Mouse (Mus musculus): ENCODE data around the gene Olfr90. TPM values are rescaled to one million over a fixed set of nuclear protein-coding genes. Genes with fewer than 3 reads are reported as not detected.
"Not testable (repeated sequence)": the region's sequence is repeated elsewhere in the genome, so short reads cannot be mapped to it uniquely, and the experiment has no call there.

Olfr90 gene
- 0.08 TPM in 1 of 2 replicates, not detected in the other for polyA plus RNA-seq (2015; fragmentation: Nextera tagmentation; extraction: Ambion mirVana)

GRCm38 (mm10) chr17:37088399-37088798 lies at the start of gene Olfr90:
Gene Olfr90, minus strand, starts transcription at chr17:37088499.
- H3K27ac ChIP-seq, result no peak within 1 kb of the TSS
- H3K9ac ChIP-seq, result no peak within 1 kb of the TSS
- ATAC-seq, result no peak
- no peak within 1 kb of the TSS for H3K4me2 ChIP-seq (replicated peaks)
- H3K4me3 ChIP-seq (replicated peaks), result no peak within 1 kb of the TSS
- H3K27me3 ChIP-seq (replicated peaks), result no peaks in the 10 kb centered on the region
- no peaks in the 10 kb centered on the region for H3K4me1 ChIP-seq (replicated peaks)
- no peaks in the 10 kb centered on the region for H3K9me3 ChIP-seq
- no peaks in the 10 kb centered on the region for H3K36me3 ChIP-seq

GRCm38 (mm10) chr17:37131366-37131765 lies 43.1 kb upstream of the Olfr90 start:
- not testable (repeated sequence) for H3K9ac ChIP-seq; H3K27ac ChIP-seq; H3K36me3 ChIP-seq; H3K4me2 ChIP-seq (replicated peaks); H3K4me1 ChIP-seq (replicated peaks); H3K4me3 ChIP-seq (replicated peaks); H3K9me3 ChIP-seq; H3K27me3 ChIP-seq (replicated peaks); ATAC-seq
- WGBS, result 73% methylated on average over 4 of the region's 4 CpGs

- WGBS, result 88% methylated on average over 2 of the region's 2 CpGs
- Histone ChIP-seq H3K4me1 (replicated peaks) (no peaks in the 10 kb centered on the region), H3K4me2 (replicated peaks) (no peak within 1 kb of the TSS), H3K4me3 (replicated peaks) (no peak within 1 kb of the TSS), H3K27ac (no peak within 1 kb of the TSS), H3K36me3 (no peaks in the 10 kb centered on the region), H3K27me3 (replicated peaks) (no peaks in the 10 kb centered on the region), H3K9me3 (no peaks in the 10 kb centered on the region), H3K9ac (no peak within 1 kb of the TSS)
- no peak for ATAC-seq
These were observed 31.7 kb upstream of the Olfr90 start, which contains the start of gene Olfr92 for GRCm38 (mm10) chr17:37119988-37120387. Gene Olfr92, minus strand, starts transcription at chr17:37120088.

GRCm38 (mm10) chr17:37098178-37098577 lies 9.9 kb upstream of the Olfr90 start, which contains the start of gene Olfr91:
Gene Olfr91, minus strand, starts transcription at chr17:37098278.
- no peaks in the 10 kb centered on the region for H3K9me3 ChIP-seq
- H3K36me3 ChIP-seq, result no peaks in the 10 kb centered on the region
- H3K4me1 ChIP-seq (replicated peaks), result no peaks in the 10 kb centered on the region
- 81% methylated on average over 1 of the region's 1 CpGs for WGBS
- H3K4me2 ChIP-seq (replicated peaks), result no peak within 1 kb of the TSS
- no peaks in the 10 kb centered on the region for H3K27me3 ChIP-seq (replicated peaks)
- H3K9ac ChIP-seq, result no peak within 1 kb of the TSS
- no peak for ATAC-seq
- no peak within 1 kb of the TSS for H3K4me3 ChIP-seq (replicated peaks)
- H3K27ac ChIP-seq, result no peak within 1 kb of the TSS

GRCm38 (mm10) chr17:37093289-37093688 lies 5.0 kb upstream of the Olfr90 start:
- H3K27me3 ChIP-seq (replicated peaks), result no peaks in the 10 kb centered on the region
- H3K9ac ChIP-seq, result no peak overlapping the region
- H3K4me3 ChIP-seq (replicated peaks), result no peak overlapping the region
- no peak for ATAC-seq
- no peak overlapping the region for H3K27ac ChIP-seq
- no peaks in the 10 kb centered on the region for H3K36me3 ChIP-seq
- no peak overlapping the region for H3K4me2 ChIP-seq (replicated peaks)
- no peaks in the 10 kb centered on the region for H3K9me3 ChIP-seq
- H3K4me1 ChIP-seq (replicated peaks), result no peaks in the 10 kb centered on the region
- 77% methylated on average over 5 of the region's 5 CpGs for WGBS

- no peaks in the 10 kb centered on the region for H3K4me1 ChIP-seq (replicated peaks)
- WGBS, result 62% methylated on average over 1 of the region's 1 CpGs
- ATAC-seq, result no peak
- H3K4me2 ChIP-seq (replicated peaks), result no peak overlapping the region
- H3K4me3 ChIP-seq (replicated peaks), result no peak overlapping the region
- no peak overlapping the region for H3K27ac ChIP-seq
- no peaks in the 10 kb centered on the region for H3K36me3 ChIP-seq
- no peaks in the 10 kb centered on the region for H3K9me3 ChIP-seq
- no peaks in the 10 kb centered on the region for H3K27me3 ChIP-seq (replicated peaks)
- H3K9ac ChIP-seq, result no peak overlapping the region
These were observed 3.9 kb upstream of the Olfr90 start for GRCm38 (mm10) chr17:37092198-37092597.

- no peaks in the 10 kb centered on the region for H3K9me3 ChIP-seq
- no peak overlapping the region for H3K27ac ChIP-seq
- no peak overlapping the region for H3K9ac ChIP-seq
- 75% methylated on average over 10 of the region's 10 CpGs for WGBS
- no peak for ATAC-seq
- H3K36me3 ChIP-seq, result no peaks in the 10 kb centered on the region
- H3K4me2 ChIP-seq (replicated peaks), result no peak overlapping the region
- no peaks in the 10 kb centered on the region for H3K4me1 ChIP-seq (replicated peaks)
- no peaks in the 10 kb centered on the region for H3K27me3 ChIP-seq (replicated peaks)
- H3K4me3 ChIP-seq (replicated peaks), result no peak overlapping the region
These were observed 2.8 kb downstream of the Olfr90 start for GRCm38 (mm10) chr17:37085545-37085944.

GRCm38 (mm10) chr17:37084632-37085031 lies 3.7 kb downstream of the Olfr90 start:
- Histone ChIP-seq H3K27me3 (replicated peaks) (no peaks in the 10 kb centered on the region), H3K9ac (no peak overlapping the region), H3K36me3 (no peaks in the 10 kb centered on the region), H3K9me3 (no peaks in the 10 kb centered on the region), H3K4me3 (replicated peaks) (no peak overlapping the region), H3K4me2 (replicated peaks) (no peak overlapping the region), H3K27ac (no peak overlapping the region), H3K4me1 (replicated peaks) (no peaks in the 10 kb centered on the region)
- WGBS, result 70% methylated on average over 5 of the region's 5 CpGs
- ATAC-seq, result no peak

- WGBS, result 3% methylated on average over 8 of the region's 8 CpGs
- Histone ChIP-seq H3K27me3 (replicated peaks) (no peaks in the 10 kb centered on the region), H3K4me3 (replicated peaks) (no peak overlapping the region), H3K4me2 (replicated peaks) (no peak overlapping the region), H3K9ac (no peak overlapping the region), H3K9me3 (no peaks in the 10 kb centered on the region), H3K36me3 (no peaks in the 10 kb centered on the region), H3K4me1 (replicated peaks) (no peaks in the 10 kb centered on the region), H3K27ac (no peak overlapping the region)
- ATAC-seq, result peak; percentile 77
These were observed 5.0 kb downstream of the Olfr90 start for GRCm38 (mm10) chr17:37083327-37083726.

GRCm38 (mm10) chr17:37081659-37082058 lies 6.6 kb downstream of the Olfr90 start:
- H3K36me3 ChIP-seq, result no peaks in the 10 kb centered on the region

GRCm38 (mm10) chr17:37080119-37080518 lies 8.2 kb downstream of the Olfr90 start:
- Histone ChIP-seq H3K4me1 (replicated peaks) (no peaks in the 10 kb centered on the region), H3K9me3 (no peaks in the 10 kb centered on the region), H3K4me3 (replicated peaks) (no peak overlapping the region), H3K36me3 (no peaks in the 10 kb centered on the region), H3K27me3 (replicated peaks) (no peaks in the 10 kb centered on the region), H3K9ac (no peak overlapping the region), H3K4me2 (replicated peaks) (no peak overlapping the region), H3K27ac (no peak overlapping the region)
- whole genome bisulfite sequencing, result 17% methylated on average over 5 of the region's 5 CpGs
- no peak for ATAC-seq

More at GRCm38 (mm10) chr17:37081659-37082058, 6.6 kb downstream of the Olfr90 start:
- H3K4me2 ChIP-seq (replicated peaks), result no peak overlapping the region
- H3K4me1 ChIP-seq (replicated peaks), result no peaks in the 10 kb centered on the region
- 87% methylated on average over 4 of the region's 4 CpGs for WGBS
- no peaks in the 10 kb centered on the region for H3K9me3 ChIP-seq
- no peaks in the 10 kb centered on the region for H3K27me3 ChIP-seq (replicated peaks)
- no peak overlapping the region for H3K27ac ChIP-seq
- H3K9ac ChIP-seq, result no peak overlapping the region
- no peak for ATAC-seq
- no peak overlapping the region for H3K4me3 ChIP-seq (replicated peaks)

GRCm38 (mm10) chr17:37078990-37079389 lies 9.3 kb downstream of the Olfr90 start:
- Histone ChIP-seq H3K36me3 (no peaks in the 10 kb centered on the region), H3K27me3 (replicated peaks) (no peaks in the 10 kb centered on the region)
- 44% methylated on average over 2 of the region's 2 CpGs for WGBS

GRCm38 (mm10) chr17:37078193-37078592 lies 10.1 kb downstream of the Olfr90 start:
- no peak for ATAC-seq
- no peaks in the 10 kb centered on the region for H3K9me3 ChIP-seq
- no peaks in the 10 kb centered on the region for H3K4me1 ChIP-seq (replicated peaks)
- H3K9ac ChIP-seq, result no peak overlapping the region
- no peak overlapping the region for H3K27ac ChIP-seq
- H3K4me2 ChIP-seq (replicated peaks), result no peak overlapping the region
- H3K27me3 ChIP-seq (replicated peaks), result no peaks in the 10 kb centered on the region
- H3K4me3 ChIP-seq (replicated peaks), result no peak overlapping the region
- WGBS, result 56% methylated on average over 1 of the region's 1 CpGs
- H3K36me3 ChIP-seq, result 0 out of 2 replicates have a peak, but pooled peaks cover 3% of the 10 kb centered on the region

More at GRCm38 (mm10) chr17:37078990-37079389, 9.3 kb downstream of the Olfr90 start:
- H3K4me3 ChIP-seq (replicated peaks), result no peak overlapping the region
- H3K4me1 ChIP-seq (replicated peaks), result no peaks in the 10 kb centered on the region
- no peak overlapping the region for H3K9ac ChIP-seq
- no peak for ATAC-seq
- H3K27ac ChIP-seq, result no peak overlapping the region
- no peaks in the 10 kb centered on the region for H3K9me3 ChIP-seq
- no peak overlapping the region for H3K4me2 ChIP-seq (replicated peaks)

All from intestine, embryonic 15.5 days (tissue).